Mouse (Mus musculus) cerebellum, adult 2 months (tissue): ENCODE data around the gene Becn1. TPM values are rescaled to one million over a fixed set of nuclear protein-coding genes. Genes with fewer than 3 reads are reported as not detected.

Source experiments
- DNase-seq, 2 experiments: peaks; one replicate each; pipeline ENCODE4 v3.0.0; 2021
- H3K27ac ChIP-seq: fragments of 200-500 bp; 2 replicates; pipeline ENCODE4 v1.5.1; 2012; ENCODE audit warnings: low read length, control low read depth, inconsistent platforms; ENCODE audit not compliant: insufficient read depth
- H3K27me3 ChIP-seq: fragments of 200-500 bp; 2 replicates; pipeline ENCODE4 v1.6.1; 2012; ENCODE audit warnings: inconsistent platforms, mild to moderate bottlenecking, low read length, moderate library complexity; ENCODE audit not compliant: control insufficient read depth, insufficient read depth
- H3K4me1 ChIP-seq: fragments of 200-500 bp; 2 replicates; pipeline ENCODE4 v1.6.1; 2011; ENCODE audit warnings: low read length; ENCODE audit not compliant: control insufficient read depth, insufficient read depth
- H3K4me3 ChIP-seq: fragments of 200-500 bp; replicated peaks from 2 replicates; pipeline ENCODE3; 2011; ENCODE audit warnings: mild to moderate bottlenecking, low read depth, low read length, control low read depth; ENCODE audit not compliant: insufficient read depth
- CTCF ChIP-seq: fragments of 200-500 bp; IDR thresholded peaks from 2 replicates; pipeline ENCODE4 v1.5.1; 2011; ENCODE audit warnings: low read depth, mild to moderate bottlenecking, control low read depth, low read length, moderate library complexity, borderline replicate concordance; ENCODE audit not compliant: insufficient read depth
- POLR2A ChIP-seq: fragments of 200-500 bp; IDR thresholded peaks from 2 replicates; pipeline ENCODE4 v1.6.1; 2011; ENCODE audit warnings: low read length, control low read depth, borderline replicate concordance; ENCODE audit not compliant: insufficient read depth
- WGBS: fragments of 180-500 bp; shearing (Covaris S2); methylation state at CpG from one replicate; pipeline ENCODE4 v1.1.7; 2018; 5-methylcytosine and 5-hydroxymethylcytosine counted together
- polyA plus RNA-seq: library from polyadenylated mRNA; depleted of rRNA; stranded (reverse); fragments of >200 nt; gene quantifications from 2 replicates; pipeline ENCODE4 v1.2.3, GENCODE M21; 2012

The Becn1 gene
- polyA plus RNA-seq, 1 experiment = 132 TPM

GRCm38 (mm10) chr11:101312150-101312549, 10.1 kb upstream of the Becn1 start:
- no peaks in the 10 kb centered on the region for H3K4me1 ChIP-seq
- DNase-seq = no peak
- WGBS = 33% methylated on average over 3 of the region's 3 CpGs
- TF ChIP-seq POLR2A (no peak), CTCF (no peak)
- H3K27me3 ChIP-seq = no peaks in the 10 kb centered on the region
- no peak overlapping the region for H3K4me3 ChIP-seq
- no peak overlapping the region for H3K27ac ChIP-seq

- Histone ChIP-seq H3K4me1 (no peaks in the 10 kb centered on the region), H3K27ac (no peak overlapping the region), H3K27me3 (no peaks in the 10 kb centered on the region), H3K4me3 (no peak overlapping the region)
- WGBS = 88% methylated on average over 3 of the region's 3 CpGs
- no peak for TF ChIP-seq POLR2A
- TF ChIP-seq CTCF = no peak
- no peak for DNase-seq
Measured at GRCm38 (mm10) chr11:101311083-101311482, 9.0 kb upstream of the Becn1 start.

- Histone ChIP-seq H3K27me3 (no peaks in the 10 kb centered on the region), H3K27ac (no peak overlapping the region), H3K4me1 (no peaks in the 10 kb centered on the region), H3K4me3 (no peak overlapping the region)
- 39% methylated on average over 5 of the region's 5 CpGs for WGBS
- no peak for DNase-seq
- no peak for TF ChIP-seq CTCF
- no peak for TF ChIP-seq POLR2A
Measured at GRCm38 (mm10) chr11:101307744-101308143, 5.7 kb upstream of the Becn1 start.

- peak overlapping the region; percentile 71 for H3K4me3 ChIP-seq
- no peaks in the 10 kb centered on the region for H3K27me3 ChIP-seq
- DNase-seq = no peak
- H3K27ac ChIP-seq = 0 out of 2 replicates have a peak overlapping the region, but pooled peaks have one; percentile 24
- TF ChIP-seq POLR2A (no peak), CTCF (no peak)
- peaks cover 6% of the 10 kb centered on the region for H3K4me1 ChIP-seq
- WGBS = 12% methylated on average over 26 of the region's 26 CpGs
Measured at GRCm38 (mm10) chr11:101301299-101302003, 635 bp downstream of the Becn1 start.

- no peak for DNase-seq
- TF ChIP-seq POLR2A (no peak), CTCF (no peak)
- H3K4me1 ChIP-seq = peaks cover 6% of the 10 kb centered on the region
- H3K4me3 ChIP-seq = peak overlapping the region; percentile 28
- H3K27ac ChIP-seq = no peak overlapping the region
- 65% methylated on average over 7 of the region's 7 CpGs for WGBS
- H3K27me3 ChIP-seq = no peaks in the 10 kb centered on the region
Measured at GRCm38 (mm10) chr11:101300881-101301280, 1.2 kb downstream of the Becn1 start.

GRCm38 (mm10) chr11:101295191-101295590, 6.9 kb downstream of the Becn1 start:
- Histone ChIP-seq H3K27me3 (no peaks in the 10 kb centered on the region), H3K4me3 (no peak overlapping the region), H3K4me1 (no peaks in the 10 kb centered on the region), H3K27ac (no peak overlapping the region)
- 74% methylated on average over 8 of the region's 8 CpGs for WGBS
- no peak for DNase-seq
- TF ChIP-seq POLR2A (no peak), CTCF (no peak)

- TF ChIP-seq POLR2A (no peak), CTCF (no peak)
- no peak overlapping the region for H3K4me3 ChIP-seq
- no peak for DNase-seq
- no peaks in the 10 kb centered on the region for H3K27me3 ChIP-seq
- no peak overlapping the region for H3K27ac ChIP-seq
- no peaks in the 10 kb centered on the region for H3K4me1 ChIP-seq
- WGBS = 83% methylated on average over 8 of the region's 8 CpGs
Measured at GRCm38 (mm10) chr11:101291231-101291630, 10.9 kb downstream of the Becn1 start.

GRCm38 (mm10) chr11:101287306-101287705, 14.8 kb downstream of the Becn1 start:
- no peak for DNase-seq
- no peak overlapping the region for H3K4me3 ChIP-seq

More at GRCm38 (mm10) chr11:101287306-101287705, 14.8 kb downstream of the Becn1 start:
- Histone ChIP-seq H3K27ac (no peak overlapping the region), H3K4me1 (no peaks in the 10 kb centered on the region), H3K27me3 (no peaks in the 10 kb centered on the region)
- WGBS = 84% methylated on average over 9 of the region's 9 CpGs
- no peak for TF ChIP-seq POLR2A
- no peak for TF ChIP-seq CTCF
